Mouse (Mus musculus) liver, embryonic 16.5 days (tissue): ENCODE results near the gene Gm42420. TPM values are rescaled to one million over a fixed set of nuclear protein-coding genes. Genes with fewer than 3 reads are reported as not detected.

Source experiments
- ATAC-seq: fragments of 200-750 bp; cut with Nextera tagmentation; 2 replicates; pipeline ENCODE4 v1.8.0; 2017; ENCODE audit warnings: low read depth, mild to moderate bottlenecking, moderate number of reproducible peaks, moderate library complexity
- H3K27ac ChIP-seq: fragments of 300-500 bp; sonication (generic); 2 replicates; pipeline ENCODE4 v1.5.1; 2014; ENCODE audit warnings: mild to moderate bottlenecking, low read length
- H3K27me3 ChIP-seq: fragments of 300-500 bp; sonication (generic); 2 replicates; pipeline ENCODE4 v1.6.1; 2014; ENCODE audit warnings: low read depth, low read length, mixed read lengths; ENCODE audit not compliant: control insufficient read depth, insufficient read depth
- H3K36me3 ChIP-seq: fragments of 300-500 bp; sonication (generic); 2 replicates; pipeline ENCODE4 v1.6.1; 2014; ENCODE audit warnings: mild to moderate bottlenecking; ENCODE audit not compliant: control insufficient read depth, insufficient read depth
- H3K4me1 ChIP-seq: fragments of 300-500 bp; sonication (generic); 2 replicates; pipeline ENCODE4 v1.6.1; 2014; ENCODE audit warnings: low read depth, low read length, mixed read lengths; ENCODE audit not compliant: control insufficient read depth
- H3K4me2 ChIP-seq: fragments of 300-500 bp; sonication (generic); 2 replicates; pipeline ENCODE4 v1.6.1; 2014; ENCODE audit warnings: low read depth, low read length, mixed read lengths
- H3K4me3 ChIP-seq: fragments of 300-500 bp; sonication (generic); 2 replicates; pipeline ENCODE4 v1.5.1; 2014; ENCODE audit warnings: low read depth, mild to moderate bottlenecking, low read length
- H3K9ac ChIP-seq: fragments of 300-500 bp; sonication (generic); 2 replicates; pipeline ENCODE4 v1.6.1; 2014; ENCODE audit warnings: low read depth, low read length
- H3K9me3 ChIP-seq: fragments of 300-500 bp; sonication (generic); replicated peaks from 2 replicates; pipeline ENCODE4 v1.6.1; 2016; ENCODE audit warnings: low read length; ENCODE audit not compliant: control insufficient read depth
- WGBS: fragments of 180-500 bp; shearing (Covaris S2); extraction: QIAGEN DNeasy Blood & Tissue Kit; methylation state at CpG from one replicate; pipeline ENCODE4 v1.1.7; 2014; ENCODE audit not compliant: insufficient replicate concordance; 5-methylcytosine and 5-hydroxymethylcytosine counted together
- polyA plus RNA-seq: library from polyadenylated mRNA; unstranded; fragments of >200 nt; fragmentation: Nextera tagmentation; extraction: Ambion mirVana; gene quantifications from 2 replicates; pipeline ENCODE4 v1.2.1, GENCODE M21; 2015

Gene Gm42420
- polyA plus RNA-seq, 1 experiment from 2014 or later = 1.4 TPM

DNA sequence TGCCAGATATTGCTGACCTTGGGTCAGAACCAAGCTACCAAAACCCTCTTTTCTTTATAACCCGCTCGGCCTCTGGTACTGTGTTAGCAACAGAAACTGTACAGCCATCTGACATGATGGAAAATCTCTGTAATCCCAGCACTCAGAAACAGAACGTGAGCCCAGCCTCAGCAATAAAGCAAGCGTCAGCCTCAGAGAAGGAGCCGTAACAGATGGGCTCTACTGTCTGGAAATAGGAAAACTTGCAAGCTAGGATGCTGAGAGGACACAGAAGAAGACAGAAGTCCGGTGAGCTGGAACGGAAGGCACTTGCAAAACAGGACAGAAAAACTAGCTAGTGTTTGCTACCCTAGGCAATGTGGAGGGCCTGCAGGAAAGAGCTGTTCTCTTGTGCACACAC is 40.1 kb upstream of the Gm42420 start:
- H3K27ac ChIP-seq = no peak overlapping the region
- H3K36me3 ChIP-seq = no peaks in the 10 kb centered on the region
- no peak overlapping the region for H3K4me2 ChIP-seq
- no peak overlapping the region for H3K9ac ChIP-seq
- no peak overlapping the region for H3K4me3 ChIP-seq
- H3K27me3 ChIP-seq = no peaks in the 10 kb centered on the region
- no peak for ATAC-seq
- WGBS = 77% methylated on average over 7 of the region's 7 CpGs
- peaks cover 3% of the 10 kb centered on the region for H3K4me1 ChIP-seq
- H3K9me3 ChIP-seq = no peaks in the 10 kb centered on the region

DNA sequence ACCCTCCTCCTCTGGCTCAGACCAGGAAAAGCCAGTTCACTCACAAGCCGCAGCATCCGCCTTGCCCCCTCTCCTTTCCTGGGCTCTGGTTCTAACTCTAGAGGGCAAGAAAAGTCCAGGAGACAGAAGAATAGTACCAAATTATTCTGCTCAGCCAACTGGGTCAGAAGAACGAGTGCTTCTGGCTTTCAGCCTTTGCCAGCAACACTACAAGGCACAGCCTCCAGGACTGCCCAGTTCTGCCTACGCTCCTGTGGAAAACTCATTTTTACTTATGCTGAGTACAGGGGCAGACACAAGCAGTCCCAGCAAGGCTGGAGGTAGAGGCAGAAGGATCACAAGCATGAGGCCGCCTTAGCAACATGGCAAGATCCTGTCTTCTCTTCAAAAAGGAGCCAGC is 37.5 kb upstream of the Gm42420 start:
- ATAC-seq = no peak
- Histone ChIP-seq H3K9me3 (no peaks in the 10 kb centered on the region), H3K9ac (no peak overlapping the region), H3K4me3 (no peak overlapping the region), H3K36me3 (no peaks in the 10 kb centered on the region), H3K27me3 (no peaks in the 10 kb centered on the region), H3K27ac (no peak overlapping the region), H3K4me1 (peaks cover 3% of the 10 kb centered on the region), H3K4me2 (no peak overlapping the region)
- WGBS = 63% methylated on average over 5 of the region's 5 CpGs

DNA sequence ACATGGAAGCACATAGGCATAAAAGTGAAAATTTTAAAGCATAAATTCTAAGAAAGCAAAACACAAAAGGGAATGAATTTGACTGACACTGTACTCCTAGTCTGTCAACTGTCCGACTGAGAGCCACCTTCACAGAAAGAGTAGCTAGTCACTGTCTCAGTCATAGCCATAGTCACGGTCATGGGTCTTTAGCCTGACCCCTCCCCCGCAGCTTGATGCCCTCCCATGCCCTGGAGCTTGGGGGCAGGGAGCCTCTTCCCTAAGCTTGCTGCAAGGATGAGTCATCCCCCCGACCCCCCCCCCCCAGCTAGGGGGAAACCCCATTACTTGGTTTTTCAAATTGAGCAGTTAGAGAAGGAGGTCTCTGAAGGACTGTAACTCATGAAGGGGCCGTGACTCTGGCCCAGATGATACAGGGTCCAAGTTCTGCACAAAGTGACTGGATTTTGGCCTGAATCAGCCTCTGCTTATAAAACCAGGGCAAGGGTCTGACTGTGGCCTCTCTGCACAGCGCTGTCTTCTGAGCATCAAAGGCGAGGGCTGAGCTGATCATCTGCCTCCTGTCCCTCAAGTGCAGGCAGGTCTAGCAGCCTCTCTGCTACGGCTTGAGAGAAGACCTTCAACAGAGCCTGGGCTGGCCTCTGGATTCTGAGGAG is 33.4 kb upstream of the Gm42420 start:
- Histone ChIP-seq H3K4me1 (no peaks in the 10 kb centered on the region), H3K4me3 (no peak overlapping the region), H3K9ac (no peak overlapping the region), H3K9me3 (no peaks in the 10 kb centered on the region), H3K27me3 (peaks cover 22% of the 10 kb centered on the region), H3K27ac (no peak overlapping the region), H3K36me3 (no peaks in the 10 kb centered on the region), H3K4me2 (no peak overlapping the region)
- 36% methylated on average over 8 of the region's 8 CpGs for WGBS
- no peak for ATAC-seq

DNA sequence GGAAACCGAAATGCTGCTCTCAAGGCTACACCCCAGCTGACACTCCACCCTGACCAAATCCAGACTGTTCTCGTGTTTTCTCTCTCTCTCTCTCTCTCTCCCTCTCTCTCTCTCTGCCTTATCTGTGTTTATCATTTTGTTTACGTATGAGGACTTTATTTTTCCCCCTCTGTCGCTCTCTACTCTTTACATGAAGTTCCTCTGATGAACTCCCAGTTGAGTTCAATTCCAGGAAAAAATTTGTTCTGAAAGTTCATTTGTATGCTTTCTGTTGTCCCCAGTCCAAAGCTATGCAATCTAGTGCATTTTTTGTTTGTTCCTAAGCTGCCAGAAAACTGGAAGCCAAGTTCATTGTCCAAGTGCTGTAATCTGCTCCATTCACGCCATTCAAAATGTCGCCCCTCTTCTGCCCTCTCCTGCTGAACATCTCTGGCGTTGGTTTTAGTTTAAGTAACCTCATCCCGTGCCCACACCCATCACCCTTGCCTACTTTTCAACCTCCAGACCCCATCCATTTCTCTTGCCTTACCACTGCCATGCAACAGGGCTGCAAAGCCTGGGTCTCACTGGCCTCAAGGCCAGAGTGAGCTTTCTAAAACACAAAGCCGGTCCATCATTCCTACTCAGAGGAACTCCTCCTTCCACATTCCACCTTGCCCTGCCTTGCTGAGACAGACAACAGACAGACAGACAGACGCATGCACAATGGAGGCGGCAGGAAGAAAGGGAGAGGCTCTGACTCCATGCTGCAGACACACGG is 30.5 kb upstream of the Gm42420 start:
- no peak overlapping the region for H3K9ac ChIP-seq
- no peak overlapping the region for H3K4me2 ChIP-seq
- no peaks in the 10 kb centered on the region for H3K4me1 ChIP-seq
- 55% methylated on average over 12 of the region's 12 CpGs for WGBS
- peaks cover 39% of the 10 kb centered on the region for H3K27me3 ChIP-seq
- no peak overlapping the region for H3K4me3 ChIP-seq
- ATAC-seq = no peak
- no peak overlapping the region for H3K27ac ChIP-seq
- H3K36me3 ChIP-seq = no peaks in the 10 kb centered on the region
- no peaks in the 10 kb centered on the region for H3K9me3 ChIP-seq

DNA sequence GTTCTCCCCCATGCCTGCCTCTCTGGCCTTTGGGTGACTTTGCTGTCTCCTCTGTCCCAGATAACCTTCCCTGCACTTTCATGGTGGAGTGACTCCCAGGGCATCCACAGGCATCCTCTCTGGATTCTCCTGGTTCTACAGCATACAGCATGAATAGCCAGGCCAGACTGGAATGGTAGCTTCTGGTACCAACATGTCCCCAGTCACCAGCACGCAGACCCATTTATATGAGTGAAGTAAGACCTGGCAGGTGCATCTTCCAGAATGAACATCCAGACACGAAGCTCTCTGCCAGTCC is 30.0 kb upstream of the Gm42420 start:
- no peaks in the 10 kb centered on the region for H3K9me3 ChIP-seq
- no peak for ATAC-seq
- WGBS = 50% methylated on average over 2 of the region's 2 CpGs
- H3K36me3 ChIP-seq = no peaks in the 10 kb centered on the region
- H3K4me1 ChIP-seq = no peaks in the 10 kb centered on the region
- no peak overlapping the region for H3K4me2 ChIP-seq
- H3K27me3 ChIP-seq = peaks cover 39% of the 10 kb centered on the region
- H3K4me3 ChIP-seq = no peak overlapping the region
- H3K27ac ChIP-seq = no peak overlapping the region
- H3K9ac ChIP-seq = no peak overlapping the region

DNA sequence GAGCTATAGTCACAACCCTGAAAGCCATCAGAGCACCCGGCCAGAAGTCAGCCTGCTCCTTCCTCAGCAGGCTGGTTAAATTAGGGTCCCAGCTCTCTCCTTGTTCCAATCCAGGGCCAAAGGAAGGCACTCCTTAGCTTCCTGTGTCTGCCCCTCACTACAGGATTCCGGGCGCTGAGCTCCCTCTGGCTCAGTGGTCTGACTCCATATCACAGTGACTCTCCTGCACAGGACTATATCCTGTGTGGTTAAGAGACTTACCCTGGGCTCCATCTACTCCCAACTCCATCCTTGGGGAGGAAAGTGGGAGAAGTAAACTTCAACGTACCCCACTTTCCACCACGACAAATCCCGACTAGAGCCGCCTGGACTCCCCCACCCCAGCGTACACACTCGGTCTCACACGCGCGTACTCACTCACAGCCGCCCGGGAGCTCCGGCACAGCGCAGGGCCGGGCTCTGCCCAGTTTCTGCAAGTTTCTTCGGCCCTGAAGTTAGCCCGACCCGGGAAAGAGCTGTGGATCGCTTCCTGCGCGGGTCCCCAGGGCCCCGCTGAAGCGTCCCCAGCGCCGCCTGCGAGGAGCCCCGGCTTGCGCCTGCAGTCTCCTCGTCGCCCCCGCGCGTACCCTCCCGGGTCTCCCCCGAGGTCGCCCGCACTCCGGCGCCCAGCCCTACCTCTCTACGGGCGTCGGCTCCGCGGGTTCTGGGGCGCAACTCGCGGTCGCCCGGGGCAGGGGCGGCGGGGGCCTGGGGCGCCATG is 28.5 kb upstream of the Gm42420 start:
- no peaks in the 10 kb centered on the region for H3K36me3 ChIP-seq
- H3K4me2 ChIP-seq = peak overlapping the region; percentile 67
- peak overlapping the region; percentile 53 for H3K9ac ChIP-seq
- peaks cover under 1% of the 10 kb centered on the region; the same call in 1 of the 2 replicates for H3K4me1 ChIP-seq
- peaks cover 39% of the 10 kb centered on the region for H3K27me3 ChIP-seq
- peak overlapping the region; percentile 60 for H3K4me3 ChIP-seq
- H3K27ac ChIP-seq = peak overlapping the region; percentile 9; the same call in 1 of the 2 replicates
- under 1% methylated on average over 54 of the region's 54 CpGs for WGBS
- H3K9me3 ChIP-seq = no peaks in the 10 kb centered on the region
- no peak; the same call in 1 of the 2 replicates for ATAC-seq

DNA sequence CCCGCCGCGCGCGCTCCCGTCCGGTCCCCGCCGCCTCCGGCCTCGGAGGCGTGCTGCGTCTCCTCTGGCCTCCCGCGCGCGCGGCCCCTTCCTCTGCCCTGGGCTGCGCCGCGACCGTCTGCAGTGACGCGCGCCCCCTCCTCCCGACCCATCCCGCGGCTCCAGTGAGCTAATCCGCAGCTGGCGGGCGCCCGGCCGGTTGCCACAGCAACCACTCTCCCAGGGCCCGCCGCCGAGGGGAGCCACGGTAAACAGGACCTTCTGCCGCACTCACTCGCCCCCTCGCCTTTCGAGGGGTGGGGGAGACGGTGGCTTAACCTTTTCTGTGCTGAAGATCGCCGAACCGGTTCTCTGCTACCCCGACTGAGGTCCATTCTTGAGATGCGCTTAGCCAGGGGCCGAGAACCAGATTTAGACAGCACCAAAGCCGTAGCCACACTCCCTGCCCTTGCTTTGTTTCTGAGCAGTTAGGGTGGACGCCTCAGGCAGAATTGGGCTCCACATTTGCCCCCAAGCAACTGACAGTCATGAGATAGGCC is 27.8 kb upstream of the Gm42420 start, which contains the start of gene Dennd2a:
Gene Dennd2a (minus strand): TSS at position 145 of the 539 bp plus-strand sequence.
- peak; percentile 63 for ATAC-seq
- H3K4me1 ChIP-seq = peaks cover 4% of the 10 kb centered on the region; the same call in 1 of the 2 replicates
- H3K27me3 ChIP-seq = peaks cover 39% of the 10 kb centered on the region
- peak within 1 kb of the TSS; percentile 9; the same call in 1 of the 2 replicates for H3K27ac ChIP-seq
- 4% methylated on average over 28 of the region's 50 CpGs for WGBS
- H3K4me3 ChIP-seq = peak within 1 kb of the TSS; percentile 60
- peak within 1 kb of the TSS; percentile 53 for H3K9ac ChIP-seq
- no peaks in the 10 kb centered on the region for H3K36me3 ChIP-seq
- H3K4me2 ChIP-seq = peak within 1 kb of the TSS; percentile 67
- H3K9me3 ChIP-seq = no peaks in the 10 kb centered on the region

DNA sequence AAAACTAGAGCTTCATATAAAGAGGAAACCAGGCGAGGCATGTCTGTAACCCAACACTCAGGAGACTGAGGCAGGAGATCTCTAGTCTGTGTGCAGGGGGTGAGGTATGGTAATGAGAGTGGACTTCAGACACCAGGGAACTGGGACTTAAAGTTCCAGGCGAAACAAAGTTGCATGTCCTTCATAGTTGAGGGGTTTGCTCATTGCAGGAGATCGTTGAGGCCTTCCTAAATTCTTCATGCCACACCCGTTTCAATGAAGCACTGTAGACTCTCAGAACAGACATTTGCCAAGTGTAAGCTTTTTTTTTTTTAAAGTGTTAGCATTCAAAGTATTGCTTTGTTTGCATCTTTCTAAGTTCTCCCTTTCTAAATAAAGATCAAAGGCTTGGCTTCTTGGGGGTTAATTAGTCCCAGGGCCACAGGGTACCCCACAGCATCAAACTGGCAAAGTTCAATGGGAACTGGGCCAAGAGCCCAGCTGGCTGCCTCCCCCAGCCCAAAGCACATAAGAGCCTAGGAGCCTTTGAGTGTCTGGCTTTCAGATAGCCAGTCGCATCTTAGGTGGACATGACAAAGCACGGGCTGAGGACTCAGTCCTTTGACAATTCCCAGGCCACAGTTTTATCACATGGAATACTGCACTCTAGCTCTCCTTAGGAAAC is 26.1 kb upstream of the Gm42420 start:
- no peak for ATAC-seq
- H3K9me3 ChIP-seq = no peaks in the 10 kb centered on the region
- peaks cover 39% of the 10 kb centered on the region for H3K27me3 ChIP-seq
- H3K4me3 ChIP-seq = no peak overlapping the region
- no peaks in the 10 kb centered on the region for H3K36me3 ChIP-seq
- H3K4me1 ChIP-seq = peaks cover 5% of the 10 kb centered on the region; the same call in 1 of the 2 replicates
- no peak overlapping the region for H3K27ac ChIP-seq
- H3K4me2 ChIP-seq = no peak overlapping the region
- WGBS = 47% methylated on average over 6 of the region's 6 CpGs
- H3K9ac ChIP-seq = no peak overlapping the region
